Mouse (Mus musculus): ENCODE measurements around the gene Sumf1.

Gene Sumf1

DNA sequence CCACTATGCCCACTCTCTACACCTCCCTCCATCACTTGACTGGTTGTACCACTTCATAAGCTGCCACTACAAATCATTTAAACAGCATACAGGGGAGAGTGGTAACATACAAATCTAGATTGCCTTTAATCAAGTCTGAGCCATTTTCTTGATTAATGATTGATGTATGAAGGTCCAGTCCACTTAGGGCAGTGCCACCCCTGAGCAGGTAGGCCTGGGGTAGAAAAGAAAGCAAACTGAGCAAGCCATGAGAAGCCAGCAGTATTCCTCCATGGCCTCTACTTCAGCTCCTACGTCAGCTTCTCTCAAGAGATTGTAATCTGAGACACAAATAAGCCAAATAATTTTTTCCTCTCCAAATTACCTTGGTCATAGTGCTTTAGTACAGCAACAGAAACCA, 94.1 kb downstream of the Sumf1 start:
- DNase-seq (ENCODE audit: low spot score) = no peak

DNA sequence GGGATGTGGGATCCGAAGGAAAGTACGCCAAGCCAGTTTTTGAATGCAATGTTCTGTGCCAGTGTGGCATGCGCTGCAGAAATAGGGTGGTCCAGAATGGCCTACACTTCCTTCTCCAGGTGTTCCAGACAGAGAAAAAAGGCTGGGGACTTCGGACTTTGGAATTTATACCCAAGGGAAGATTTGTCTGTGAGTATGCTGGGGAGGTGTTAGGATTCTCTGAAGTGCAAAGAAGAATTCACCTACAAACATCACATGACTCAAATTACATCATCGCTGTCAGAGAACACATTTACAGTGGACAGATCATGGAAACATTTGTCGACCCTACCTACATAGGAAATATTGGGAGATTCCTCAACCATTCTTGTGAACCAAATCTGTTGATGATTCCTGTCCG, 109.5 kb downstream of the Sumf1 start:
- DNase-seq (ENCODE audit: low spot score) = no peak

DNA sequence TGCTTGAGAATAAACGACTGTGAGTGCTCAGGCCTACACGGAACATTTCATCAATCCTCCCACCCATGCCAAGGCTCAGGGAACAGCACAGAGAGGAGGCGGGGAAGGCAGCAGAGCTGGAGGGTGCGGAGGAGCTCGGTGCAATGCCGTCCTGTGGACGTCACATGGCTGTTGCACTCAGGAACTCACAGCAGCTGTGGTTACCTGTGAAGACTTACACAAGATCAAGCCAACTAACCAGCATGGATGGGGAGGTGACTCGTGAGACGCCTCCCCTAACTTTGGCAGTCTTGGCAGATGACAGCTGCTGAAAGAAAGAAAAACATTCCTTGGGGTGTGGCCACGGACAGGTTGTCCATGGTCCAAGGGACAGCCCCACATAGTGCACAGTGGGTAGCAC, 110.8 kb downstream of the Sumf1 start:
- no peak for DNase-seq (ENCODE audit: low spot score)

DNA sequence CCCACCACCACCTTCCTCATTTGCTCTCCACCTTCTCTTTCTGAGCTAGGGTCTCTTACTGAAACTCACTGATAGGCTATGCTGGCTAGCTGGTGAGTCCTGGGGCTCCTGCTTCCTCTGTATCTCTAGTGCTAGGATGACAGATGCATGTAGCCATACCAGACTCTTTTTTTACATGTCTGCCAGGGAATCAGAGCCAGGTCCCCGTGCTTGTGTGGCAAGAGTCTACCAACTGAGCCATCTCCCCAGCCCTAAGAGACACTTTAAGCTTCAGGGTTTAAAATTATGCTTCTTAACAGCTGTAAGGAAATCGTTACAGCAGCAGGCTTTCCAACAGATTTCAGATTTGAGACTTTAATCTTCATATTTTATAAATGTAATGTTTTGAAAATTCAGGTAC, 111.5 kb downstream of the Sumf1 start:
- DNase-seq (ENCODE audit: low spot score) = no peak

DNA sequence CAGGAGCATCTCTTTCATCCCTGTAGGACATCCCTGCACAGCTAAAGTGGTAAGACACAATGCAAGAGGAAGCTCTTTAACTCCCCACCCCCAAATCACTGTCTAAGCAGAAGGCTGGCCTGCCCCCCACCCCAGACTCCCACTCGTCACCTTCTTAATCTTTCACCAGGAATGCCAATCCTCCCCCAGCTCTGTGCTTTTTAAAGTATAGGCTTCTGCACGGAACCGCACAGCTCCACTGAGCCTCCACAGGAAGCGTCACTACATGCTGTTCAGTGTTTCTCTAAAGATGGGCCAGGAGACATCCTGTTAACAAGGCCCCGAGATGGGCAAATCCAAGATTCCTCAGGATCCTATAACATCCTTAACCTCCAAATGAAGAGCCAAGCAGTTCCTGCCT, 112.3 kb downstream of the Sumf1 start:
- DNase-seq (ENCODE audit: low spot score) = no peak

DNA sequence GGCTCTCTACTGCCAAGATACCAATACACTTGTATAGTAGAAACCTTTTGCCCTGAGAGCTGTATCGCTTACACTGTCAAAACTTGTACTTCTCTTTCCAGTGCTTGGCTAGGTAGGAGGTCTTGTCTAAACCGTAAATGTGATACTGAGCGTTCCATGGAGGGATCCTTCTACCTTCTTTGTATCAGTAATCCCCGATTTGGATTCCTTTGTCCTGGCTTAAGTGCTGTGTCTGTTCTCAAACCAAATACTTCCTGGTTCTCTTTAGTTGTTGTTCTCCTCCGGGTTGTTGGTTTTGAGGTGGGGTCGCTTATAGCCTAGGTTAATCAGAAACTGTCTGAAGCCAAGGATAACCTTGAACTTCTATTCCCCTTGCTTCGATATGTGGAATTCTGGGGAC, 114.4 kb downstream of the Sumf1 start:
- no peak for DNase-seq (ENCODE audit: low spot score)

DNA sequence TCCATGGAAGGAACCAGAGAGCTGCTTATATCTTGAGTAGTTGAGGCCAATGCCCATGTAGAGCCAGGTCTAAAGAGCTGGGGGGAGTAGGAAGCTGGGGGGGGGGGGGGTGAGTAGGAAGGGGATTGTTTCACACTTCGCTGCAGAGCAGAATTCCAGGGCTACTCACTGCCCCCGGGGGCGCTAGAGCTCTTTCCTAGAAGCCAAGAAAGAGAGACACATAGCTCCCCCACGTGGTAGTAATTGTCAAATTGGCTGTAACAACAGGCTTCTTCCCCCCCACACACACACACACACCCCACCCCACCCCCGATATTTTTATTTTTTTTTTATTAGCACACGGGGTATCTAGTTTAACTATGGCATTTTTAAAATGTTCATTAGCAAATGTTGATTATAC, 119.8 kb downstream of the Sumf1 start:
- peak; percentile 90 for DNase-seq (ENCODE audit: low spot score)

DNA sequence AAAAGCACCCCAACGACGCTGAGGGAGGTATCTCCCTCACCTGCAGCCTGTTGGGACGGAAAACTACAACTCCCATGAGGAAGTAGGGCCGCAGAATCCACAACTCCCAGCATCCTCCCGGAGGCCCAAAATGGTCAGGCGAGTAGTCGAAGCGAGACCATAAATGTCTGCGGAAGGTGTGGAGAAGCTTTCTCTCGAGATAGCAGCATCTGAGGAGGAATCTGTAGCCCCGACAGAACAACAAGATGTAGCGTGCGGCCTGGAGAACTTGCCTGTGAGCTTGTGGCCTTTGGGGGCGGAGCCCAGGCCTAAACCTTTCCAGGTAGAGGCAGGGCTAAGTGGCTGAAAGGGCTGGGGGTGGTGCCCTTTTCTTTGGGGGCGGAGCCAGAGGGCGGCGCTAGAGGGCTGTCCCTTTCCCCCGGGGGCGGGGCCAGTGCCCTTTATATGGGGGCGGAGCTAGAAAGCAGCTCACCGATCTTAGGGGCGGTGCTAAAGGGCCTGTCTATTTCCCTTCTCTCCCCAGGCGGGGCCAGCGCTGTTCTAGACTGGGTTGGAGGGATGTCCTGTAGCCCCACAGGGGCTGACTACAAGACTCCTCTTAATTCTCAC, 120.4 kb downstream of the Sumf1 start, which contains the start of gene Setmar:
Gene Setmar (plus strand): TSS at position 128 of the 609 bp plus-strand sequence.
- DNase-seq (ENCODE audit: low spot score) = peak; percentile 99

DNA sequence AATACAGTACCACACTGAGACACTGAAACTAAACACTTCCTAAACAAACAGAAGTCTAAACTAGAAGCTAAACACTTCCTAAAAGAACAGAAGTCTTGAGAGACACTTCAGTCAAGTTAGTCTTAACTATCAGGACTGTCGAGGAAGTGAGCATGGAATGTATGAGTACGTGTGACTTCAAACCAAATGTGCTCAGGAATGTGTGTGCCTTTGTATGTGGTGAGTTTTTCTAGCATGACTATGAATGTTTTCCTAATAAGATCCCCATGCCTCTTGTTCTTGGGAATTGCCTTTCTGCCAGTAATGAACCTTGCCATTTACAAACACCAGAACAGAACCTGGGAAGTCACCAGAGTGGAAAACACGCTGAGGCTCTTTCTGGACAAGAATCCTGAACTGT, 124.3 kb downstream of the Sumf1 start:
- DNase-seq (ENCODE audit: low spot score) = no peak

DNA sequence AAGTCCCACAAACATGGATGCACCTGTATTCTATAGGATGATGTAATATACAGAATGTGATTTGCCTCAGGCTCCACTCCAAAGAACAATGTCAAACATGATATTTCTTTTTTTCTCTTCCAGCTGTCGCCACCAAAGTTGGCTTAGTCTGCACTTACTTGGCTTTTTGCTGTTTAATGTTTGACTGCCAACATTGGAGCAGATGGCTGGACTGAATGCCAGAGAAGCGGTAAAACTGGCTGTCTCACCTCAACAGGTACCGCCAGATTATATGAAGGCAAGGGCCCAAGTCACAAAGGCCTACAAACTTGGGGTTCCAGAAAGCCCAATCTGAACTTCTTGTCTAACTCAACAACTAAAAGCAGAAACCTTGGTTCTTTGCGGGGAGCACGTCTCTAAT, 127.3 kb downstream of the Sumf1 start:
- DNase-seq (ENCODE audit: low spot score) = no peak

DNA sequence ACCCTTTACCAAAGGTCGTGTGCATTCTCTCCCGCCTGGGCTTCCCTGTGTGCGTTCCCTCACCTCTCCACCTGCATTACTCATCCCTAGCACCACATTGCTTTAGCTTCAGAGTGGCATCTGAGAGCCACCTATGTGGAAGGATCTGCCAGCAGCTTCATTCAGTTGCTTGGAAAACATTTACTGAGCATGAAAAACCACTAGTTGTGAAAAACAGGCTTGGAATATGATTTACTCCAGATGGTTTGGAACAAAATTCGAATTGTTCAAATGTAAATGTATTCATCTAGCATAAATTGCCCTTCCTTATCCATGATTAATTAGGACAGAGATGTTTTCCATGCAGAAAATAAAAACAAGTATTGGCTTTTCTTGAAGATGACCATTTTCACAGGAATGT, 128.0 kb downstream of the Sumf1 start:
- DNase-seq (ENCODE audit: low spot score) = peak; percentile 21

All from testis, postnatal 10 days (tissue).